Mouse (Mus musculus): Measurements from ENCODE around the gene Smoc2. TPM values are rescaled to one million over a fixed set of nuclear protein-coding genes. Genes with fewer than 3 reads are reported as not detected.

The Smoc2 gene
- polyA plus RNA-seq, 1 experiment from 2014 or later = 3.6 TPM

DNA sequence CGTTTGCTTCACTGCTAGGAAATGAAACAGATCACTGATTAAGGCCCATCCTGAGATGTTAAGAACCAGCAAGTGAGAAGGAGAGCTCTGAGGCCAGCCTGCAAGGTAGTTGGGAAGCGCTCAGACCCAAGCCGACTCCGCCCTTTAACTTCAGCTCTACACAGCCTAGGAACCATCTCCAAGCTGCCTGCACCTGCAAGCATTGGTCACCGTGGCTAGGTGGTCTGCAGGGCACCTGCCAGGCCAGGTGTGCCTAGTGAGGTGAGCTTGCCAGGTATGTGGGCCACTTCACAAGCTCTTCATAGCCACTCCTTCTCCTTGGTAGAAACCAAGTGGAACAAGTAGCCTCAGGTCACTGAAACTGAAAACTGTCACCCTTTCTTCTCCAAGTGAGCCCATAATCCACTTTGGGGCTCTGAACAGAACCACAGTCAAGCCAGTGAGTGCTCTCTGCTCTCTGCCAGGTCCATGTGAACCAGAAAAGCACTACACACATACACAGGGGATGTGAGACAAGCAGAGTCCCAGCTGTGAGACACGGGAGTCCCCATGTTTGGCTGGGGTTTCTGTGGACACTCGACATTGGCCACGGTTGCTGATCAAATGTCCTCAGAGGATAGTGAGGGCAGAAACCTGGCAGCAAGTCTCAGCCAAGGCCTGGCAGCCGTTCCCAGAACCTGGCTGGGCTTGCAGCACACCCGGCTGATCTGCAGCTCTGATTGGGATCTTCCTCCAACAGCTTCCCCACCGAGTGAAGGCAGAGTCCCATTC is 34.9 kb upstream of the Smoc2 start:
- Histone ChIP-seq H3K27ac (ENCODE audit: low read length) (no peak overlapping the region), H3K4me1 (replicated peaks; ENCODE audit: control insufficient read depth, insufficient read depth, low read length) (no peaks in the 10 kb centered on the region), H3K4me3 (replicated peaks; ENCODE audit: low read length) (no peak overlapping the region), H3K27me3 (replicated peaks; ENCODE audit: control insufficient read depth, insufficient read depth, low read length) (no peaks in the 10 kb centered on the region), H3K36me3 (ENCODE audit: control insufficient read depth, insufficient read depth) (no peaks in the 10 kb centered on the region), H3K9me3 (ENCODE audit: control insufficient read depth, low read length) (no peaks in the 10 kb centered on the region), H3K9ac (replicated peaks; ENCODE audit: low read depth, low read length) (no peak overlapping the region), H3K4me2 (ENCODE audit: low read length) (no peak overlapping the region)
- 70% methylated on average over 11 of the region's 11 CpGs for WGBS
- no peak for ATAC-seq

DNA sequence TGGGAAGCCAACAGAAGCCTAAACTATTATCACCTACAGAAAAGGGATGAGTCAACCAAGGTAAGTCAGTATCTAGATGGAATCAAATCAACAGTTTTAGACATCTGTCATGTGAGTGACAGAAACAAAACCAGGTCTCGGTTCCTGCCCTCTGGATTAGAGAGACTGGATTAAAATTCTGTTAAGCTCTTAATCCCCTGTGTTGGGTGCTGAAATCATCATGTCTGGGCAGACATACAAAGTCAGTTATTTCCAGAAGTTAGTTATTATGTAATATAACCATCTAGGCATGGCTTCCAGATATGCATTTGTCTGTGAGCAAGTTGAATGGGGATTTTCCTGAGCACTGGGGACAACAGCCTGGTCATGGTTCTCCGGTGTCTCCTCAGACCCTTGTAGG is 33.0 kb upstream of the Smoc2 start:
- Histone ChIP-seq H3K9me3 (ENCODE audit: control insufficient read depth, low read length) (no peaks in the 10 kb centered on the region), H3K4me2 (ENCODE audit: low read length) (no peak overlapping the region), H3K36me3 (ENCODE audit: control insufficient read depth, insufficient read depth) (no peaks in the 10 kb centered on the region), H3K4me1 (replicated peaks; ENCODE audit: control insufficient read depth, insufficient read depth, low read length) (no peaks in the 10 kb centered on the region), H3K4me3 (replicated peaks; ENCODE audit: low read length) (no peak overlapping the region), H3K9ac (replicated peaks; ENCODE audit: low read depth, low read length) (no peak overlapping the region), H3K27me3 (replicated peaks; ENCODE audit: control insufficient read depth, insufficient read depth, low read length) (no peaks in the 10 kb centered on the region), H3K27ac (ENCODE audit: low read length) (no peak overlapping the region)
- 83% methylated on average over 2 of the region's 2 CpGs for WGBS
- no peak for ATAC-seq

DNA sequence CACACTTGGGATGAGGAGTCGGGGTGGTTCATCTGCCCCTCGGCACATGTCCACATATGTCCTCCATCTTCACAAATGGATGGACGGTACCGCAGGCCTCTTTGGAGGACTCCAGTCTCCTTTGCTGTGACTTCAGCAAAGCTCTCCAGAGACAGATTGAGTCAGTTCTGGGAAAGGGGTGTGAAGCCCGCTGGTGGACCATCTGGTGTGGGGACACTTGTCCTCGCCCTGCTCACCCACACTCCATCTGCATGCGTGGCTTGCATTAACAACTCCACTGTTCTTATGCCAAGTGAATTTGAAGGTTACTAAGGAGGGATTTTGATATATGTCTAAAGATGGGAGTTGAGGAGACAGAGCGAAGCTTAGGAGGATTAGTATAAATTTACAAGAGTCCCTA is 31.4 kb upstream of the Smoc2 start:
- Histone ChIP-seq H3K27me3 (replicated peaks; ENCODE audit: control insufficient read depth, insufficient read depth, low read length) (no peaks in the 10 kb centered on the region), H3K36me3 (ENCODE audit: control insufficient read depth, insufficient read depth) (no peaks in the 10 kb centered on the region), H3K4me3 (replicated peaks; ENCODE audit: low read length) (no peak overlapping the region), H3K27ac (ENCODE audit: low read length) (no peak overlapping the region), H3K4me2 (ENCODE audit: low read length) (no peak overlapping the region), H3K9me3 (ENCODE audit: control insufficient read depth, low read length) (no peaks in the 10 kb centered on the region), H3K4me1 (replicated peaks; ENCODE audit: control insufficient read depth, insufficient read depth, low read length) (no peaks in the 10 kb centered on the region), H3K9ac (replicated peaks; ENCODE audit: low read depth, low read length) (no peak overlapping the region)
- peak; percentile 36; the same call in 1 of the 2 replicates for ATAC-seq
- 82% methylated on average over 8 of the region's 8 CpGs for WGBS

DNA sequence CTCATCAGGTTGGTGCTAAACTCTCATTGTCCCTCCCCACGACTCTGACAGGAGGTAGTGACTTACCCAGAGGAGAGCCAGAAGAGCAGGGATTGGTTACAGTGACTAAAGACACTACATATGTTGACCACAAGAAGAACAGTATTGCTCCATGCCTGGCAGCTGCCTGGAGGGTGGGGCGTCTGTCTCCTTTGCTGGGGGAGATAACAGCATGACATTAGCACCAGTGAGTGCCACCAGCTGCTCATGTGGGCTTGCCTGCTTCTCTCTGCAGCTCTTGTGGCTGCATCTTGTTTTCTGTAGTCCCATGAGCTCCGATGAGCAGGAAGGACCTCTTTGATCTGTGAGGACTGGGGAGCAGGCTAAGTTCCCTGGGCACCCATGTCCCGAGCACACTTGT is 29.7 kb upstream of the Smoc2 start:
- no peak overlapping the region for H3K4me2 ChIP-seq (ENCODE audit: low read length)
- no peaks in the 10 kb centered on the region for H3K4me1 ChIP-seq (replicated peaks; ENCODE audit: control insufficient read depth, insufficient read depth, low read length)
- H3K4me3 ChIP-seq (replicated peaks; ENCODE audit: low read length) = no peak overlapping the region
- H3K36me3 ChIP-seq (ENCODE audit: control insufficient read depth, insufficient read depth) = no peaks in the 10 kb centered on the region
- no peak overlapping the region for H3K9ac ChIP-seq (replicated peaks; ENCODE audit: low read depth, low read length)
- no peak overlapping the region for H3K27ac ChIP-seq (ENCODE audit: low read length)
- no peak for ATAC-seq
- H3K9me3 ChIP-seq (ENCODE audit: control insufficient read depth, low read length) = no peaks in the 10 kb centered on the region
- WGBS = 73% methylated on average over 4 of the region's 4 CpGs
- H3K27me3 ChIP-seq (replicated peaks; ENCODE audit: control insufficient read depth, insufficient read depth, low read length) = no peaks in the 10 kb centered on the region

DNA sequence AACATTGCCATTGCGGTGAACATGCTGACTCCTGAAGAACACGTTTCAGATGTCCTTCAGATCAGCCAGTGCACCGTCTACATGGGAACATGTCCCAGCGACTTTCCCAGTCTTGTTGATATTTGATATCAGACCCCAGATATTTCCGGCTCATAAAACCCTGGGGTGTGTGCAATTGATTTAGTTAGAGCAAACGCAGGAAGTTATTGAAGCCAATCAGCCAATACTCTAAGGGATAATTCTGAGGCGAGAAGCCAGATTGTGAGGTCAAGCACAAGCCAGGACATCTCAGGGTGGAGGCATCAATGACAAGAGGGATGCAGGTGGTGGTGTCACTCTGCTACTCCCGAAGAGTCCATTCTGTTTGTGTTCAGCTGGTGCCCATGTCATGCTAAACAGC is 28.9 kb upstream of the Smoc2 start:
- WGBS = 89% methylated on average over 8 of the region's 8 CpGs
- H3K27ac ChIP-seq (ENCODE audit: low read length) = no peak overlapping the region
- no peak overlapping the region for H3K4me2 ChIP-seq (ENCODE audit: low read length)
- H3K4me1 ChIP-seq (replicated peaks; ENCODE audit: control insufficient read depth, insufficient read depth, low read length) = no peaks in the 10 kb centered on the region
- H3K27me3 ChIP-seq (replicated peaks; ENCODE audit: control insufficient read depth, insufficient read depth, low read length) = no peaks in the 10 kb centered on the region
- ATAC-seq = no peak
- H3K9me3 ChIP-seq (ENCODE audit: control insufficient read depth, low read length) = no peaks in the 10 kb centered on the region
- H3K4me3 ChIP-seq (replicated peaks; ENCODE audit: low read length) = no peak overlapping the region
- no peaks in the 10 kb centered on the region for H3K36me3 ChIP-seq (ENCODE audit: control insufficient read depth, insufficient read depth)
- no peak overlapping the region for H3K9ac ChIP-seq (replicated peaks; ENCODE audit: low read depth, low read length)

DNA sequence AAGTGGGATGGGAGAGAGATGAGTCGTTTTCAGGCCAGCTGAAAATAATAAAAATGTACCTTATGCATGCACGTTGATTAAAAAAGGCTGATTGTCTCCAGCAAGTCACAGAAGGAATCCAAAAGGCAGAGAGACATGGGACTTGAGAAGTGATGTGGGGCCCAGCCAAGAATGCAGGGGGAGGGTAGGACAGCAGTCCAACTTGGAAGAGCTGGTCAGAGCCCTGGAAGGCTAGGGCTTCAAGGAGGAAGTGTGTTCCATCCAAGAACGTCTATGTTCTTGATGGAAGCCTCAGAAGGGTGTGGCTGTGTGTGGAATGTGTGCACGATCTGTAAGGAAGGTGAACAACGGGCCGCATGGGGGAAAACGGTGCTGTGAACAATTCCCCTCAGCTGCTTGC is 26.9 kb upstream of the Smoc2 start:
- Histone ChIP-seq H3K27me3 (replicated peaks; ENCODE audit: control insufficient read depth, insufficient read depth, low read length) (no peaks in the 10 kb centered on the region), H3K9me3 (ENCODE audit: control insufficient read depth, low read length) (no peaks in the 10 kb centered on the region), H3K4me1 (replicated peaks; ENCODE audit: control insufficient read depth, insufficient read depth, low read length) (no peaks in the 10 kb centered on the region), H3K27ac (ENCODE audit: low read length) (no peak overlapping the region), H3K36me3 (ENCODE audit: control insufficient read depth, insufficient read depth) (no peaks in the 10 kb centered on the region), H3K4me2 (ENCODE audit: low read length) (no peak overlapping the region), H3K4me3 (replicated peaks; ENCODE audit: low read length) (no peak overlapping the region), H3K9ac (replicated peaks; ENCODE audit: low read depth, low read length) (no peak overlapping the region)
- 78% methylated on average over 7 of the region's 7 CpGs for WGBS
- ATAC-seq = no peak

DNA sequence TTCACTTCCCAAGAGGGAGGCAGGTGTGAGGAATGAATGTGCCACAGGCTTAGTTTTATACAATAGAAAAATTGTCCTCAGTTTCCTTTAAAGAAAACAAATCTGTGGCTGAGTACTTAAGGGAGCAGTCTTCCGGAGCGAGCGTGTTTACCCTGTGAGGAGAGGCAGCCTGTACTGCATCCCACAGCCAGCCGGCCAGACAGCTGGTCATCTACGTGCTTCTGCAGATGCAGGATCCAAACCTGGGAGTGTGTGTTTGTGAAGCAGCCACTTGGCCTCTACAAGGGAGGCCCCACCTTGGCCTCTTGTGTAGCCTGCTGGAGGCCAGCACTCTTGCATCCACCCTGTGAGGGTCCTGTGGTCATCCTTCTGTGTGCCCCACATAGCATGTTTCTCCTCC is 24.7 kb upstream of the Smoc2 start:
- Histone ChIP-seq H3K27me3 (replicated peaks; ENCODE audit: control insufficient read depth, insufficient read depth, low read length) (no peaks in the 10 kb centered on the region), H3K27ac (ENCODE audit: low read length) (no peak overlapping the region), H3K4me3 (replicated peaks; ENCODE audit: low read length) (no peak overlapping the region), H3K9ac (replicated peaks; ENCODE audit: low read depth, low read length) (no peak overlapping the region), H3K36me3 (ENCODE audit: control insufficient read depth, insufficient read depth) (no peaks in the 10 kb centered on the region), H3K4me2 (ENCODE audit: low read length) (no peak overlapping the region), H3K4me1 (replicated peaks; ENCODE audit: control insufficient read depth, insufficient read depth, low read length) (no peaks in the 10 kb centered on the region), H3K9me3 (ENCODE audit: control insufficient read depth, low read length) (no peaks in the 10 kb centered on the region)
- WGBS = 84% methylated on average over 5 of the region's 5 CpGs
- ATAC-seq = no peak

DNA sequence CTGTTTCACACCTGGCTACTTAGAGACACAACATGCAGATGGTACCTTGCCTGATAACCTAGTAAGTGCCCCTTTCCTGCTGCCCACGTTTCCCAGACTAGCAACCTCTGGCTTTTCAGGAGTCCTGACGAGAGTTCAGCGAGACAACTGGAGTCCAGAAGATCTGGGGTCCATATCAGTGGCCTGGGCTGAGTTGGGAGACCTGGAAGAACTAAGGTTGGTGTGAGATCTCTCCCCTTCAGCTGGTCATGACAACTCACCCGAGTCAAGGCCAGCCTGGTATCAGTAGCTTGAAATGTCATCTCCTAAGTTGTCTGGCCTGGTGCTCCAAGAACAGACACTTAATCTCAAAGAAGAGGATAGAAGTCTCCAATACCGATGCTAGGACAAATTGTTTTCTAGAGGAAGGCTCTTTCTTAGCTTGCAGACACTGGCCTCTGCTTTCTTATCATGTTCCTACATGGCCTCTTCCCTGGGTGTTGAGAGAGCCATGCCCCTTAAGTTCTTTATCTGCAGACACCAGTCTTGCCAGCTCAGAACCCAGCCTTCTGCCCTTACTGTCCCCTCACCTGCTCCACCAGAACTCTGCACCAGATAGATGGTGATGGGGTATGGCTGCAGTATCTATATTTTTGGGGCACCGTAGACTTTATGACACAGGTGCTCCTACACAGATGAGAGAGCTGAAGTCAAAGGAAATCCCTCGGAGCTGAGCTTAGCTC is 21.3 kb upstream of the Smoc2 start:
- Histone ChIP-seq H3K4me1 (replicated peaks; ENCODE audit: control insufficient read depth, insufficient read depth, low read length) (no peaks in the 10 kb centered on the region), H3K4me3 (replicated peaks; ENCODE audit: low read length) (no peak overlapping the region), H3K27ac (ENCODE audit: low read length) (no peak overlapping the region), H3K4me2 (ENCODE audit: low read length) (no peak overlapping the region), H3K27me3 (replicated peaks; ENCODE audit: control insufficient read depth, insufficient read depth, low read length) (no peaks in the 10 kb centered on the region), H3K9me3 (ENCODE audit: control insufficient read depth, low read length) (no peaks in the 10 kb centered on the region), H3K36me3 (ENCODE audit: control insufficient read depth, insufficient read depth) (no peaks in the 10 kb centered on the region), H3K9ac (replicated peaks; ENCODE audit: low read depth, low read length) (no peak overlapping the region)
- 90% methylated on average over 7 of the region's 7 CpGs for WGBS
- ATAC-seq = no peak

DNA sequence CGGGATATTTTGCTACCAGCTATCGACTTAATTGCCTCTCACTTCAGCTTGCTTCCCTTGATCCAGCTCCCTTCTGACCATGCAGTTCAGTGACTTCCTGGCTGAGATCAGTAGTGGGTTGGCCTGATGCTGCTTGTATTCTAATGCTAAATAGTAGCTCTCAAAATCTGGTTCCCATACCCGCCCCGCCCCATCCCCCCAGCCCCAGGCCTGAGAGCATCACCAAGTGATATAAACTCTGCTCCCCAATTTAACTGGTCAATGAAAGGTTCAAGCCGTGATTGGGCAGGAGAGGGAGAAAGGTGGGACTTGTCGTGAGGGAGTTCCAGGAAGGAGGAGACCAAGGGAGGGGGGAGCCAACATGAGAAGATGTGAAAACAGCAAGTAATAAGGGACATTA is 20.4 kb upstream of the Smoc2 start:
- Histone ChIP-seq H3K4me1 (replicated peaks; ENCODE audit: control insufficient read depth, insufficient read depth, low read length) (no peaks in the 10 kb centered on the region), H3K36me3 (ENCODE audit: control insufficient read depth, insufficient read depth) (no peaks in the 10 kb centered on the region), H3K27ac (ENCODE audit: low read length) (no peak overlapping the region), H3K4me2 (ENCODE audit: low read length) (no peak overlapping the region), H3K27me3 (replicated peaks; ENCODE audit: control insufficient read depth, insufficient read depth, low read length) (no peaks in the 10 kb centered on the region), H3K4me3 (replicated peaks; ENCODE audit: low read length) (no peak overlapping the region), H3K9me3 (ENCODE audit: control insufficient read depth, low read length) (no peaks in the 10 kb centered on the region), H3K9ac (replicated peaks; ENCODE audit: low read depth, low read length) (no peak overlapping the region)
- no peak for ATAC-seq
- 44% methylated on average over 6 of the region's 6 CpGs for WGBS
